Mouse (Mus musculus): ENCODE data around the gene Usp34. TPM values are rescaled to one million over a fixed set of nuclear protein-coding genes. Genes with fewer than 3 reads are reported as not detected.
"Not testable (repeated sequence)": the region's sequence is repeated elsewhere in the genome, so short reads cannot be mapped to it uniquely, and the experiment has no call there.

Usp34 gene
- polyA plus RNA-seq, 1 experiment from 2014 or later: 48.9 TPM

DNA sequence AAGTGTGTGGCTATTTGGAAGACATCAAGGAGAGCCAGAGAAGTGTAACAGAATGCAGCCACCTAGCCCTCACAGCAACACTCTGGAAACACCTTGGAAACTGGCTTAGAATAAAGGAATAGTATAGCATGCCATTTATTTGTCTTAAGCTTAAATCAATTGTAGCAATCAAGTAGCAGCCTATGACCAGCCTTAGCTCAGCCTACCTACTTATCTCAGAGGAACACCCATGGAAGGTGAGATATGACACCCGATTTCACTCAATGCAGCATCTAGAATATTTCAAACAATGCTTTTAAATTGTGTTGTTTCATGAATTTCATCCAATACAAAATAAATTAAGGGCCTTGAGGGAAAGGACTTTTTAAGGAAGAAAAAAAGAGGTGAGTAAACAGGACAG is 183.3 kb downstream of the Usp34 start:
- H3K4me2 ChIP-seq (replicated peaks): no peak overlapping the region
- H3K36me3 ChIP-seq (replicated peaks; ENCODE audit: control insufficient read depth, insufficient read depth): peaks cover 94% of the 10 kb centered on the region
- DNase-seq (ENCODE audit: low spot score): no peak
- peaks cover 5% of the 10 kb centered on the region; the same call in 1 of the 2 replicates for H3K4me1 ChIP-seq (replicated peaks; ENCODE audit: control insufficient read depth, insufficient read depth, low read length)
- H3K27ac ChIP-seq: no peak overlapping the region
- no peaks in the 10 kb centered on the region for H3K9me3 ChIP-seq (ENCODE audit: control insufficient read depth, low read length)
- 98% methylated on average over 1 of the region's 1 CpGs for WGBS
- no peaks in the 10 kb centered on the region for H3K27me3 ChIP-seq (ENCODE audit: control insufficient read depth, insufficient read depth, low read length)
- no peak overlapping the region for H3K9ac ChIP-seq
- H3K4me3 ChIP-seq (replicated peaks; ENCODE audit: low read length): no peak overlapping the region
- ATAC-seq (ENCODE audit: low FRiP score): no peak

GRCm38 (mm10) chr11:23492048-23492790 is 185.5 kb downstream of the Usp34 start:
- Histone ChIP-seq H3K9ac (no peak overlapping the region), H3K27ac (no peak overlapping the region), H3K36me3 (replicated peaks; ENCODE audit: control insufficient read depth, insufficient read depth) (peaks cover 84% of the 10 kb centered on the region), H3K4me3 (replicated peaks; ENCODE audit: low read length) (no peak overlapping the region), H3K9me3 (ENCODE audit: control insufficient read depth, low read length) (no peaks in the 10 kb centered on the region), H3K4me2 (replicated peaks) (no peak overlapping the region), H3K4me1 (replicated peaks; ENCODE audit: control insufficient read depth, insufficient read depth, low read length) (peaks cover 24% of the 10 kb centered on the region), H3K27me3 (ENCODE audit: control insufficient read depth, insufficient read depth, low read length) (no peaks in the 10 kb centered on the region)
- DNase-seq (ENCODE audit: low spot score): no peak
- ATAC-seq (ENCODE audit: low FRiP score): no peak
- WGBS: 89% methylated on average over 4 of the region's 4 CpGs

GRCm38 (mm10) chr11:23495231-23495630 is 188.5 kb downstream of the Usp34 start:
- Histone ChIP-seq H3K27me3 (ENCODE audit: control insufficient read depth, insufficient read depth, low read length) (no peaks in the 10 kb centered on the region), H3K9ac (no peak overlapping the region), H3K4me1 (replicated peaks; ENCODE audit: control insufficient read depth, insufficient read depth, low read length) (peaks cover 24% of the 10 kb centered on the region), H3K27ac (no peak overlapping the region), H3K4me3 (replicated peaks; ENCODE audit: low read length) (no peak overlapping the region), H3K4me2 (replicated peaks) (peak overlapping the region; percentile 95), H3K36me3 (replicated peaks; ENCODE audit: control insufficient read depth, insufficient read depth) (peaks cover 53% of the 10 kb centered on the region), H3K9me3 (ENCODE audit: control insufficient read depth, low read length) (no peaks in the 10 kb centered on the region)
- DNase-seq (ENCODE audit: low spot score) (no peak), ATAC-seq (ENCODE audit: low FRiP score) (no peak)
- 95% methylated on average over 6 of the region's 6 CpGs for WGBS

DNA sequence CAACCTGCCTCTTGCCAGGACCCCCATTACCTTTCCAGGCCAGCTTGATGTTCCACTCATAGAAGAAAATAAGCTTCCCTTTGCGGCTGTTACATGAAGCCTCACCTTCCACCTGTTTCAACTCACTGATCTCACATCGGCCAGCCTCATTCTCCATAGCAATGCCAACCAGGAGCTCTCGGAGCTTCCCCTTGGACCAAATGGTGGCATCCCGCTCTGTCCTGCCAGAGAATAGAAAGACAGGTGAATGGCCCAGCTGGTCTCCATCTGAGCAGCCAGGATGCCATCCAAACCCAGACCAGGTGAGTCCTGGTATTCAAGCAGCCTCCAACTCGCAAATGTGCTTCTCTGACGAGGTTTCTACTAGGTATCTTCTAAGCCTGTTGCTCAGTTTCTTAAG is 190.0 kb downstream of the Usp34 start:
- no peaks in the 10 kb centered on the region for H3K27me3 ChIP-seq (ENCODE audit: control insufficient read depth, insufficient read depth, low read length)
- H3K9ac ChIP-seq: peak overlapping the region; percentile 78
- peak overlapping the region; percentile 64 for H3K4me3 ChIP-seq (replicated peaks; ENCODE audit: low read length)
- no peaks in the 10 kb centered on the region for H3K9me3 ChIP-seq (ENCODE audit: control insufficient read depth, low read length)
- peak overlapping the region; percentile 93 for H3K27ac ChIP-seq
- DNase-seq (ENCODE audit: low spot score) (no peak), ATAC-seq (ENCODE audit: low FRiP score) (no peak)
- WGBS: 43% methylated on average over 6 of the region's 6 CpGs
- peaks cover 24% of the 10 kb centered on the region for H3K4me1 ChIP-seq (replicated peaks; ENCODE audit: control insufficient read depth, insufficient read depth, low read length)
- peaks cover 39% of the 10 kb centered on the region for H3K36me3 ChIP-seq (replicated peaks; ENCODE audit: control insufficient read depth, insufficient read depth)
- H3K4me2 ChIP-seq (replicated peaks): peak overlapping the region; percentile 95

GRCm38 (mm10) chr11:23497335-23497717 is 190.6 kb downstream of the Usp34 start:
- Histone ChIP-seq H3K4me1 (replicated peaks; ENCODE audit: control insufficient read depth, insufficient read depth, low read length) (peaks cover 24% of the 10 kb centered on the region), H3K27ac (peak overlapping the region; percentile 93), H3K27me3 (ENCODE audit: control insufficient read depth, insufficient read depth, low read length) (no peaks in the 10 kb centered on the region), H3K4me2 (replicated peaks) (peak overlapping the region; percentile 95), H3K36me3 (replicated peaks; ENCODE audit: control insufficient read depth, insufficient read depth) (peaks cover 33% of the 10 kb centered on the region), H3K4me3 (replicated peaks; ENCODE audit: low read length) (peak overlapping the region; percentile 64), H3K9me3 (ENCODE audit: control insufficient read depth, low read length) (no peaks in the 10 kb centered on the region), H3K9ac (peak overlapping the region; percentile 78)
- peak; percentile 86 for ATAC-seq (ENCODE audit: low FRiP score)
- peak; percentile 81 for DNase-seq (ENCODE audit: low spot score)
- under 1% methylated on average over 22 of the region's 22 CpGs for WGBS

- H3K36me3 ChIP-seq (replicated peaks; ENCODE audit: control insufficient read depth, insufficient read depth): peaks cover 27% of the 10 kb centered on the region
- H3K4me1 ChIP-seq (replicated peaks; ENCODE audit: control insufficient read depth, insufficient read depth, low read length): peaks cover 24% of the 10 kb centered on the region
- under 1% methylated on average over 61 of the region's 66 CpGs for WGBS
- DNase-seq (ENCODE audit: low spot score) (peak; percentile 91), ATAC-seq (ENCODE audit: low FRiP score) (peak; percentile 95)
- H3K4me2 ChIP-seq (replicated peaks): peak within 1 kb of the TSS; percentile 95
- peak within 1 kb of the TSS; percentile 64 for H3K4me3 ChIP-seq (replicated peaks; ENCODE audit: low read length)
- H3K27me3 ChIP-seq (ENCODE audit: control insufficient read depth, insufficient read depth, low read length): no peaks in the 10 kb centered on the region
- H3K9me3 ChIP-seq (ENCODE audit: control insufficient read depth, low read length): no peaks in the 10 kb centered on the region
- H3K9ac ChIP-seq: peak within 1 kb of the TSS; percentile 78
- H3K27ac ChIP-seq: peak within 1 kb of the TSS; percentile 93
These were observed 191.2 kb downstream of the Usp34 start, which contains the start of gene Ahsa2 for GRCm38 (mm10) chr11:23497718-23498509. TSS of gene Ahsa2 (minus strand) at chr11:23498030.

DNA sequence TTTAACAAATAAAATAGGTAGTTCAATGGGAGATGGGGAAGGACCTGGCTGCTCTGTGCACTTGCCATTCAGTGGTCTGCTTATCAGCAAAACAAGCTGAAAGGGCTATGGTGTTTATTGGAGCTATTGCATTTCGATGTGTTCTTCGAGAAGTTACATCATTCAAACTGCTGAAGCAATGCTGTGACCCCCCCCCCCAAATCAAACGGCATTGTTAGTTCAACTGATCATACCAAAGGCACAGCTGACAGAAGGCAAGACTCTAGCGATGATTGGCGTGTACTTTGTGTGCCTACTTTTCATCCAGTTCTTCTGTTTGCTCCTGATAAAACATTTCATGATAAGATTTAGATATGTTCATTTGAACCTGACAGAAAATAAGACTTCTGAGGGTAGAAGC is 191.9 kb downstream of the Usp34 start:
- H3K27ac ChIP-seq: peak overlapping the region; percentile 93
- DNase-seq (ENCODE audit: low spot score) (no peak), ATAC-seq (ENCODE audit: low FRiP score) (no peak)
- H3K9ac ChIP-seq: peak overlapping the region; percentile 54
- H3K36me3 ChIP-seq (replicated peaks; ENCODE audit: control insufficient read depth, insufficient read depth): peaks cover 20% of the 10 kb centered on the region
- WGBS: 49% methylated on average over 5 of the region's 5 CpGs
- no peaks in the 10 kb centered on the region for H3K9me3 ChIP-seq (ENCODE audit: control insufficient read depth, low read length)
- H3K27me3 ChIP-seq (ENCODE audit: control insufficient read depth, insufficient read depth, low read length): no peaks in the 10 kb centered on the region
- peaks cover 24% of the 10 kb centered on the region for H3K4me1 ChIP-seq (replicated peaks; ENCODE audit: control insufficient read depth, insufficient read depth, low read length)
- H3K4me3 ChIP-seq (replicated peaks; ENCODE audit: low read length): peak overlapping the region; percentile 64
- H3K4me2 ChIP-seq (replicated peaks): peak overlapping the region; percentile 95

GRCm38 (mm10) chr11:23504801-23505200 is 198.1 kb downstream of the Usp34 start:
- not testable (repeated sequence) for H3K4me1 ChIP-seq (replicated peaks; ENCODE audit: control insufficient read depth, insufficient read depth, low read length); ATAC-seq (ENCODE audit: low FRiP score); H3K4me2 ChIP-seq (replicated peaks); H3K36me3 ChIP-seq (replicated peaks; ENCODE audit: control insufficient read depth, insufficient read depth); H3K4me3 ChIP-seq (replicated peaks; ENCODE audit: low read length); H3K27ac ChIP-seq; H3K27me3 ChIP-seq (ENCODE audit: control insufficient read depth, insufficient read depth, low read length); H3K9ac ChIP-seq; DNase-seq (ENCODE audit: low spot score); H3K9me3 ChIP-seq (ENCODE audit: control insufficient read depth, low read length)
- WGBS: 86% methylated on average over 5 of the region's 5 CpGs

GRCm38 (mm10) chr11:23514785-23515184 is 208.1 kb downstream of the Usp34 start:
- not testable (repeated sequence) for H3K27me3 ChIP-seq (ENCODE audit: control insufficient read depth, insufficient read depth, low read length); DNase-seq (ENCODE audit: low spot score); H3K4me2 ChIP-seq (replicated peaks); H3K9ac ChIP-seq; ATAC-seq (ENCODE audit: low FRiP score); H3K4me1 ChIP-seq (replicated peaks; ENCODE audit: control insufficient read depth, insufficient read depth, low read length); H3K36me3 ChIP-seq (replicated peaks; ENCODE audit: control insufficient read depth, insufficient read depth); H3K4me3 ChIP-seq (replicated peaks; ENCODE audit: low read length); H3K27ac ChIP-seq; H3K9me3 ChIP-seq (ENCODE audit: control insufficient read depth, low read length)
- 72% methylated on average over 4 of the region's 4 CpGs for WGBS

All from hindbrain, embryonic 14.5 days (tissue).